Mouse (Mus musculus) yolk sac, embryonic 10.5 days (tissue): Measurements from ENCODE around the gene Tbkbp1.
A peak's percentile ranks its signal among the peaks of the same experiment; 100 is the strongest.
"Not testable (repeated sequence)": the region's sequence is repeated elsewhere in the genome, so short reads cannot be mapped to it uniquely, and the experiment has no call there.

Source experiments
- DNase-seq: peaks from one replicate; pipeline ENCODE4 v3.0.0-alpha.2; 2017; ENCODE audit warnings: low spot score

Gene Tbkbp1

DNA sequence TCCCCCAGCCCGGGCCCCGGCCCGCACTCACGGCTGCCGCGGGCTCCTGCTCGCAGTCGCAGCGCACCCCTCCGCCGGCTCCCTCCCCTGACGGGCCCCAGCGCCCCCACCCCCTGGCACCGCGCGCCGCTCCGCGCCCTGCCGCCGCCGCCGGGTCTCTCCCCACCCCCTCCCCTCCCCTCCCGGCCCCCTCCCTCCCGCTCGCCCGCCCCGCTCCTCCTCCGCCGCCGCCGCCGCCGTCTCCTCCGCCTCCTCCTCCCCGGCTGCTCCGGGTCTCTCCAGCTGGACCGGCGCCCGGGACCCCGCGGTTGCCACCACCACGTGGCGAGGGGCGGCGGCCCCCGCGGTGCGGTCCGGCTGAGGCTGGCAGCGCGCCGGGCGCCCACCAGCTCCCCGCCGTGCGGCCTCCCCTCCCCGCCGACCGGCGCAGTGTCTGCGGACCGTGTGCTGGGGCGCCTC, at the start of gene Tbkbp1:
Gene Tbkbp1, minus strand, starts transcription at position 153 of the 459 bp plus-strand sequence.
- no peak for DNase-seq

DNA sequence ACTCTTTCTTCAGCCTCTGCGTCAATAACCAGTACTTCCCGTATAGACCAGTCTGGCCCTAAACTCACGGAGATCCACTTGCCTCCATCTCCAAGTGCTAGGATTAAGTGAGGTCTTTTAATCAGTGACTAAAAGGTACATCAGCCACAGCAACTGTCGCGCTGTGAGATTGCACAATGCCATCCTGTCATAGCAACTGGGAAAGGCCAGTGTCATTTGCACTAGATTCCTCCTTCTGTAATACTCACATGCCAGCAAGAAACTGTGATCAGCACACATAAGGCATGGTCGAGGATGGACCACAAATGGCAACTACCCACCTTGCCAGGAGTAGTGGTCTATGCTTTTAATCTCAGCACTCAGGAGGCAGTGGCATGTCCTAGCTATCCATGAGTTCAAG, 48.2 kb upstream of the Tbkbp1 start:
- DNase-seq = no peak

DNA sequence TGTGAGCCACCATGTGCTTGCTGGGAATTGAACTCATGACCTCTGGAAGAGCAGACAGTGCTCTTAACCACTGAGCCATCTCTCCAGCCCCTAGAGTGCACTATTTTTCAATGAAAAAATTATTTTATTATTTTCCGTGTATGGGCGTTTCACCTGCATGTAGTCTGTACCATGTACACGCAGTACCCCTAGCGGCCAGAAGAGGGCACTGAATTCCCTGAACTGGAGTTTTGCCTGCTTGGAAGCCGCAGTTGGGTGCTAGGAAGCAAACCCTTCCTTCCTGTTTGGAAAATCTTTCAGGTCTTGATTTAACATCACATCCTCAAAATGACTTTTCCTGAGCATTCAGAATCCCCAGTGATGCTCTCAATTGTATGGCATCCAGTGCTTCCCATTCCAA, 47.3 kb upstream of the Tbkbp1 start:
- no peak for DNase-seq

DNA sequence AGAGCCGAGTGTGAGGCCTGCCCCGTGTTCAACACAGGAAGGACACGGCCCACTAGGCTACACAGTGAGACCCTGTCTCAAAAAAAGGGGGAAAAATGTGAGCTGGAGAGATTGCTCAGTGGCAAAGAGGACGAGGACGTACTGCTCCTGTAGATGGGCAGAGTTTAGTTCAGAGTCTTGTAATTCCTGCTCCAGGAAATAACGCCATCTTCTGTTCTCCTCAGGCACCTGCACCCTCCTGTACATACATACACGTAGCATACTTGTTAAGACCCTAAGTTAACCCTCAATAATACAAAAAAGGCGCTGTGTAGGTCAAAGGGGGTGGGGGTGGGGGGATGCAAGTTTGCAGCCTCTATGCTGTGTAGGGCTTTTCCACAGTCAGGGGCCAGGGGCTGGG, 45.7 kb upstream of the Tbkbp1 start:
- DNase-seq = no peak

DNA sequence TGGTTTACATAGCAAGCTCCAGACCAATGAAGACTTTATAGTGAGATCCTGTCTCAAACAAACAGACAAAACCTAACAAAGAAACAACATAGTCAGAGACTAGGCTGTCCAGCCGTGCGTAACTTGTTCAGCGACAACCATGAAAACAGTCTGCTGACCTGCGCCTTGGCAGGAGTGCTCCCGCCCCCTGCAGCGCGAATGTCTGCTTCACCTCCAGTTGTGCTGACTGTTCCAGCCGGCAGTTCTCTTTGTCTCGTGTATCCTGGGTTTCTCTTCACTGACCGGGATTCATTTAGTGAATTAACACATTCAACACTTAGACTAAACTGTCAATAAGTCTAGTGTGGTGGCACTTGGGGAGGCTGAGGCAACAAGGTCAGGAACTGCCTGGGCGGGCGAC, 45.2 kb upstream of the Tbkbp1 start:
- DNase-seq = no peak

DNA sequence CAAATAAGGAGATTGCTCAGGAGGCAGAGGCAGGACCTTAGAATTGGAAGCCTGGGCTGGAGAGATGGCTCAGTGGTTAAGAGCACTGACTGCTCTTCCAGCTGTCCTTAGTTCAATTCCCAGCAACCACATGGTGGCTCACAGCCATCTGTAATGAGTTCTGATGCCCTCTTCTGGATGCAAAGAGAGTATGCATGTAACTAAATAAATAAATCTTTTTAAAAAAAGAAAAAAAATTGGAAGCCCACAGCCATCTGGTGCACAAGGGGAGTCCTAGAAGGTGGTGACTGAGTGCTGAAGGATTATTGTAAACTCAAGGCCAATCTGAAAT, 41.3 kb upstream of the Tbkbp1 start:
- no peak for DNase-seq

DNA sequence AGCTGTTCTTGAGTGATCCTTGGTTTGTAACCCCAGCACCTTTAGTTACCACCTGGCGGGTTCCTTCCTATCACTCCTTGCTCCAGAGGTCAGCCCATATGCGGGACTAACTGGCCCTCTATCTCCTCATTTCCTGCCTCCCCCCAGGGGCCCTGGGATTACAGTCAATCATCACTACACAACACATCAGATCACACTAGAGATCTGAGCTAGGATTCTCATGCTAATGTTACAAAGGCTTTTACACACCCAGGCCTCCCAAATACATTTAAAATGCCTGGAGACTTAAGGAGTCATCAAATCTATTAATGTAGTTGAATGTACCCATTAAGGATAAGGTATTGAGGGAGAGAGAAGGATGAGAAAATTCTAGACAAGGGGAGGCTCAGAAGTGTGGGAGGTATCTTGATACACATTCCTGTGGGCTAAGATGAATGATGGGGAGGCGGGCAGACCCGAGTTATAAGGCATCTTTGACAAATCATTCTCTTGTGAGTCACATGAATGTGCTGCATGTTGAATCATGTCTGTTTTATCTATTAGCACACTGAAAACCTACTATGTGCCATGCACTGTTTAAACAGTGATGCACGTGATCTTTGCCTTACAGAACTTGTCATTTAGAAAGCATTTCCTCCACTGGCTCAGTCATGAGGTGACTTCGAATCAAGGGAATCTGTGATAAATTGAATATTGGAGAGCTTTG, 40.8 kb upstream of the Tbkbp1 start:
- no peak for DNase-seq

DNA sequence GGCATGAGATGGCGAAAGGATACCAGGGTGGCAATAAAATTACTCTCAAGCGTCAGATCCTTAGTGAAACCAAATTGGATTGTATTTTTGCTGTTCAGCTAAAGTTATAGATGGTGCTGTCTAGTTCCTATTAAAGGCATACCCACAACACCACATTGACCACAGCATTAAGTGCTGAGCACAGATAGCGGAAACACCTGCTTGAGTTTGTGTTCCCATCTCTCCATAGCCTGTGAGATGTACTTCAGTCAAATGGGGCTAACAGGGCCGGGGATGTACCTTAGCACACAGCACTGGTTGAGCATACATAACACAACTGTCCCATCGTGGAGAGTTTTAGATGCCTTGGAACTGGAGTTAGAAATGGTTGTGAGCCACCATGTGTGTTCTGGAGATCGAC, 39.7 kb upstream of the Tbkbp1 start:
- no peak for DNase-seq

DNA sequence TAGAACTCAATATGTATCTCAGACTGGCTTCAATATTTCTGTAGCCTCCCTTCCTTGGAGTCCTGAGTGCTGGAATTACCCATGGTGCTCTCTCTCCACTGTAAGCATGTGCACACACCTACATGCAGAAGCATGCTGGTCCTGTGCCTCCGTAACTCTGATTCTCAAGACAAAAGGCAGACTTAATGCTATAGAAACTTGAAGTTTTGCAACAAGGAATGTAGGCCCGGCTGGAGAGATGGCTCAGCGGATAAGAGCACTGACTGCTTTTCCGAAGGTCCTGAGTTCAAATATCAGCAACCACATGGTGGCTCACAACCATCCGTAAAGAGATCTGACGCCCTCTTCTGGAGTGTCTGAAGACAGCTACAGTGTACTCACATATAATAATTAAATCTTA, 38.4 kb upstream of the Tbkbp1 start:
- DNase-seq = not testable (repeated sequence)

DNA sequence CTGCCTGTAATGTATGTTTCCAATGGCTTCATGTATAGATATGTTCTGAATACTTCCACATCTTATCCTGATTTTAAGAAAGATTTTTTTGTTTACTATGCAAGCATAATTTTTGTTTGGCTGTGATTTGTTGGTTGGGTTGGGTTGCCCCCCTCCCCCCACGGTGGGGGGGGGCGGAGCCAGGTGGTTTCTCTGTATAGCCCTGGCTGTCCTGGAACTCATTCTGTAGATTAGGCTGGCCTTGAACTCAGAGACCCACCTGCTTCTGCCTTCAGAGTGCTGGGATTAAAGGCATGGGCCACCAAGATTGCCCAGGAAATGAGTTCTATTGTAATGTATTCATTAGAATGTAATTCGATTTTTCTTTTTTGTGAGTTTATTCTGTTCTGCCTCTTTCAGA, 37.9 kb upstream of the Tbkbp1 start:
- DNase-seq = peak; percentile 26

DNA sequence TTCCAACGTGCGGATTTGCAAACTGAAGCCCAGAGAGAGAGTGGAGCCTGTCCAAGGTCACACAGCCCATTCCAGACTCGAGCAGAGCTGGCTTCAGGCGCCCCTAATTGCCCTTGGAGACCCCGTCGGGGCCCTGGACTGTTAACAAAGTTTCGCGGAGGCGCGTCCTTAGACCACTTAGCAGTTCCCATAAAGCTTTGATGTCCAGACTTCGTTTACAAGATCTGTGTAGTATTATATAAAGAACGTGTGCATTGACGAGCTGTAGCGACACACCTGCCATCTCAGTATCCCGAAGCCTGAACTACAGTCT, 37.3 kb upstream of the Tbkbp1 start:
- no peak for DNase-seq

DNA sequence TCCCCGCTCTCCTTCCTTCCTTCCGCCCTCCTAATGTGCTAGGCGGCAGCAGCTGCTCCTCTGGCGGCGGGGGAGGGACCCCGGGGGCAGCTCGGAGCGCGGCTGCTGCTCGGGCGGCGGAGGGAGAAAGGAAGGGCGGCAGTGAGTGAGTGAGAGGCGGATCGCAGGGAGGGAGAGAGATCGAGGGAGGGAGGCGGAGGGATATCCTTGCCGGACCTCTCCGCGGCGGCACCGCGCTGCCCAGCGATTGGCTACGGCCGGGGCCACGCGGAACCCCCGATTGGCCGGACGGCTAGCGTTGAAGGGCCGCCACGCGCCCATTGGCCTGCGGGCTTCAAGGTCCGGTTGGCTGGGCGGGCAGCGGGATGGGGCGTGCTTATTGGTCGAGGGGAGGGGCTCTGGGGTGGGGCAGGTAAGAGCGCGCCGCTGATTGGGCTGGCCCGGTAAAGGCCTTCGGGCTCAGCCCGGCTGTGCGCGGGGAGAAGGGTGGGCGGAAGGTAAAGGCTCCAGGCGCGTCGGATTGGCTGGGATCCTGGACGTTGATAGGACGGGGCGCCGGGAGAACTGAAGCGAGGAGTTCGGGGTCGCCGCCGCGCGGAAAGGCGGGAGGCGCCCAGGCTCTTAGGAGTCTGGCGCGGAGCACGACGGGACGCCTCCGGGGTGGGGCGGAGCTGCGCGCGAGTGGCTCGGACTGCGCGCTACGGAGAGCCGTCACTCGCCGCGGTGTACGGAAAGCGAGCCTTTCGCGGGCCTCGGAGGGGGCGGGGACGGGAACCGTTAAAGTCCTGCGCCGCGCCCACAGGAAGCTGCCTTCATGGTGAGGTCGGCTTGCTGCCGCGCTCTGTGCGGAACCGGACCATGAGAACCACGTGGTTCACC, 36.7 kb upstream of the Tbkbp1 start, which contains the start of gene Kpnb1:
Gene Kpnb1, minus strand, starts transcription at position 118 of the 879 bp plus-strand sequence.
- peak; percentile 100 for DNase-seq

DNA sequence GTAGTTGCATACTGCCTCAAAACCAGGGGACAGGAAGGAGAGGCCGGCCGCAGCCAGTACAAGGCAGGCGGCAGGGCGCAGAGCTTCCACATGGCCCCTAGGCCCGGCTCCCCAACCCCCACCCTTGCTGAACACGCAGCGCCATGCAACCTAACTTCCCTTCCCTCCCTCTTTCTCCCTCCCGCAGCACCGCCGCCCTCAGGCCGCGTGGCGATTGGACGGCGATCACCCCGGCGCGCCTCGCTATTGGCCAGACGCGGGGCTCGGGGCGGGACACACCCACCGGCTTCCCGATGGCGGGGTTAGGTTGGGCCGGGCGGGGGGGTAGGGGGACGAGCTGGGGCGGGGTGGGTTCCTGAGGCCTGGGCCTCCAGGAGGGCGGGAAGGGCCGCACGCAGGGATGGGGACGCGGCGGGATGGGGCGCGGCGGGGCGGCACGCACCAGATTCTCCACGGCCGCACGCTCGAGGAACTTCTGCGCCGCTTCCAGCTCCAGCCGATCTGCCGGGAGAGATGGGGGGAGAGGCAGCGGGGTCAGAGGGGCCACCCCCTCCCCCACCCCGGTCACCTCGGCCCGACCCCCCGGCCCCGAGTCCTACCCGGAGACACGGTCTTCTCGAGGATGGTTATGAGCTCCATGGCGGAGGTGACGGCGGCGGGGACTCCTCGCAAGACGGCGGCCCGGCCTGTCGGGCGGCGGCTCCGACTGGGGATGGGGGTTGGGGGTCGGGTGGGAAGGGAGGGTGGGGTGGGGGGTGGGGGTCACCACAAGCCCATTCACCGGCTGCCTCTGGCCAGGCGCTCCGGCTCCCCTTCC, 35.9 kb upstream of the Tbkbp1 start:
- DNase-seq = peak; percentile 99

DNA sequence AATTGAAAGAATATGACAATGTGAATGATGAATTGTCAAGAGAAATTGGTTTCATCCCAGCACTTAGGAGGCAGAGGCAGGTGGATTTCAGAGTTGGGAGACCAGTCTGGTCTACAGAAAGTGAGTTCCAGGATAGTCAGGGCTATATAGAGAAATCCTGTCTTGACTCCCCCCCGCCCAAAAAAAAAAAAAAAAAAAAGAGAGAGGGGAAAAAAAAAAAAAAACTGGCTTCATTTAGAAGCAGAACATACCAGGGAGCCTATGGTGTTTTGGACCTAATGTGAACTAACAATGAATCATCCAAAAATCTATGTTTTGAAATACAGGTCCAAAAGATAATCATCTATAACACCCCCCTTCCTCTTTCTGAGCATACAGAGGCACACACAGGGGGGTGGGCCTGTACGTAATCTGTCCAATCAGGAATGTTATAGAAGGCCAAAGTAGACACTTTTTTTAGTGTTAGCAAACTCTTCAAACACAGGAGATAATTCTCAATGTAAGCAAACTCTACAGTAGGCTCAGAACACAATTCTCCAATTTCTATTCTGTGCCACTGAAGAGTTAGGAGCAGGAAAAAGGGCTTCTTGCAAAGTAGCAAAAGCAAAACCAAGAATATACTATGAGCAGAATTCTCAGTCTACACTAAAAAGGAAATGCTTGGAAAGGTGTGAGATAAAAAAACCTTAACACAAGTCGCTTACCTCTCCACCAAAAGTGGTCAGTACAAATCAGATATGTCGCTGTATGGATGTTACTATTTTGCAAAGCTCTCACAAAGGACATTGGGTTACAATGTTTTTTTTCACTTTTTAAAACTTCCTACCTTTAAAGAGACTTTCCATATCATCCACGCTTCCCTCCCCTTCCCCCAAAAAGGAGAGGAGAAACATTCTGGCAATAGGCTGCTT, 34.7 kb upstream of the Tbkbp1 start:
- no peak for DNase-seq

DNA sequence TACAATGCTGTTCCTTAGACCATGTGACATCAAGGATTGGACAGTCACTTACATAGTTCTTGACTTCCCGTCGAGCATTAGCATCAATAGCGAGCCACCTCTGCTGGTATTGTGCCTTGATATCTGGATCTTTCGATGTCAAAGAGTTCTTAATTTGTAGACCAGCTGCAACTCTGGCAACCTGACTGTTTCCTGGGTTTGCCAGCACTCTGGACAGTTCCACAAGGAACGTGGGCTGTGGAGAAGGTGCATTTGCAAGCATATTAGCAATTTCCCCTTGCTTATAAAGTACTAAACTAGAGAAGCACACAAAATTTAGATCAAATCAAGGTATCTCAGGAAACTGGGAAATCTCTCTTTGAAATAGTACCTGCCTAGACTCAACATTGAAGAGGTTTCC, 33.6 kb upstream of the Tbkbp1 start:
- no peak for DNase-seq

DNA sequence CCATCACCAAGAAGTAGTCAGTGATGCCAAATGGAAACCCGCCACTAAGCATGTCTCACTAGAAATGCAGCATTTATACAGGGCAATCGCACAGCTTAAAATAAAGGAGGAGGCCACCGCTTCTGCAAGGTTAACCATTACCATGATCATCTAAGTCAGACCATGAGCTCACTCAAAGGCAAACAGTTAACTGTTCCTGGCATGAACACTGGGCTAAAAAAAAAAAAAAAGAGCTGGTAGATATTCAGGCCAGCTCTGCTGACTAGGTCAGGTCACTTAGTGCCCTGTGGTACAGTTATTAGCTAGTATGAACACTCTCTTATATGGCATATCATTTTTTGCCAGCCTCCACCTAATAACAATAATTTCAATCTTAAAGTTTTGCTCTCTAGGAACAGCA, 31.2 kb upstream of the Tbkbp1 start:
- DNase-seq = no peak

DNA sequence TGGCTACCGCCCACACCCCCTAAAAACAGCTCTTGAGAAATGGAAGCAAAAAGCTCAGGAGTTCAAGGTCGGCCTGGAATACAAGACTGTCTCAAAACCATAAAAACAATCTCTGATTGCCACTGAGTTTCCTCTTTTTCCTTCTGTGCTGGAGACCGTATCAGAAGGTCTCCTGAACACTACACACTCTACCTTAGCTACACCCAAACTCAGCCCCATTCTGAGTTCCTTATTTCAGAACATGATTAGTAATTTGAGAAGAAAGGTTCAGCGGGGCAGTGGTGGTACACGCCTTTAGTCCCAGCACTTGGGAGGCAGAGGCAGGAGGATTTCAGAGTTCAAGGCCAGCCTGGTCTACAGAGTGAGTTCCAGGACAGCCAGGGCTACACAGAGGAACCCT, 29.8 kb upstream of the Tbkbp1 start:
- no peak for DNase-seq

DNA sequence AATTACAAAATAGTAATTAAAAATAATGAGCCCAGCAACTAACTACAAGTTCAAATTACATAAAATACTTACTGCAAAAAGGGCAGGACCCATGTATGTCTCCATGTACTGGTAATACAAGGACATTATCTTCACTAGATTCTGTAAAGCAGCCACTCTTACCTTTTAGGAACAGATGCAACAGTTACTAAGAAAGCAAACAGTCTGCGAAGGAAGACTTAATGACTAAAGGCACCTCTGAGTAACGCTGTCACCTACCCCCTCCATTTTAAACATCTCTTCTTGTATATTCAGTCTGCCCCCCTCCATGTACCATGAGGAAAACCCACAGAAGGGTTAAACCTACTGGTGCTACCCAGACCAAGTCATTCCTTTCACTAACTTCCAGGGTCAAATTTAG, 26.9 kb upstream of the Tbkbp1 start:
- no peak for DNase-seq

DNA sequence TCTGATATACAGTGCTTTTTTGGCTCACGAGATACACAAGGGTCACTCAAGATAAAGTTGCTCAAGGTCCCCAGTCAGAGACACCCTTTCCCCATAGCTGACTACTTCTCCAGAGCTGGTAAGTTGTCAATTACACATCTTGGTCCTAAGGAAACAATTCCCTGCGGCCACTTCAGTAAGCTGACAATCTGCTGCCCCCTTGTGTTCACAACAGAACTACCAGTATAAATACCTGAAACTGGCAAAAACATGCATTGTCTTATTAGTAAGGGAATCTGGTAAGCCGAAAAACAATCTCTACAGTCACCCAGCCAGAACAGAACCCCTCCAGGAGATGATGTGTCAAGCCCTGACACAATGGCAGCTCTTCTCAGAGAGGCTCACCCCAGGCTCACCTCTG, 25.6 kb upstream of the Tbkbp1 start:
- DNase-seq = no peak

DNA sequence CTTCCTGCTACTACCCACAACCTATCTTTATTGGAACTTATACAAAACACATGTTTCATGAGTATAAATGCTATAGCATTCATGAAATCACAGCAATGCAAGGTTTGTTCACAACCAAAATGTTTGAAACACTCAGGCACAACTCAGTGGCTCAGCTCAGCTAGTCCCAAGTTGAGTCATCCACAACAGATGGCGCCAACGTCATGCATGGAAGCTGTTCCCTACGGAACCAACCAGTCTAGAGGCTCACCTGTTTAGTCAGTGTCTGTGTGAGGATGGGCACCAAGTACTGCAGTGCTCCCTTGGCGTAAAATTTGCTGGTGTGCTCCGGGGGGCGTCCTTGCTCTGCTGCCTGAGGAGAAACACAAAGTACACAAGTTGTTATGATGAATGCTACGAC, 24.2 kb upstream of the Tbkbp1 start:
- no peak for DNase-seq

DNA sequence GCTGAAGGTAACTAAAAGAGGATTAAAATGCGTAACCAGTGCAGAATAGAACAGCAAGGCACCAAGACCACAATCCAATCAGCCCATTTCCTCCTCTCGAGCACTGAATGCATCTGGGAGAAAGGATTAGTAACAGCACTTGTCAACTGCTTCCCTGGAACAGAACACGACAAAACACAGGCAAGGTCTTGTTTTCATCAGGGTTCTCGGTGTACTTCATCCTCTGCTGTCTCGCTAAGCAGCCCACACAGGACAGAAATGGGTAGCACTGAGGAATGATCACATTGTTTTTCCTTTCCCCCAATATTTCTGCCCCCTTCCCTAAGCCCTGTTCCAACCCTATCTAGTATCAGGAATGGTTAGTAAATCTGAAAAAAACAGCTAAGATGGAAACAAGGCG, 9.0 kb upstream of the Tbkbp1 start:
- DNase-seq = no peak

DNA sequence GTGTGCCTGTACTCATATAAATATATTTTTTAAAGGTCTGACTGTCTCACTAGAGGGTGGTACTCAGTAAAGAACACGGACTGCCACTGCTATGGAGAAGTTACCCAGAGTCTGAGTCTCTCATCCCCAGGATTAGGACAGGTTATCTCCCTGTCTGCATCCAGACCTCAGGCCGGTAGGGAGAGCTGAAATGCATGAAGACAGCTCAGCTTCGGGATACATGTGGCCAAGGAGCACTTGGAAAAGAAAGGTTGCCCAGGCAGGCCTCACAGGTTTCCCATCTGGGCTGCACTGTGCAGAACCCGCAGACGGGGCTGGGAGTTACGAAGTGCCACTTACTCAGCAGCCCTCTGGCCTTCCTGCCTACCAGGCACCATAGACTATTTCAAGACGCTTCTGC, 5.7 kb upstream of the Tbkbp1 start:
- DNase-seq = no peak
